Mouse (Mus musculus): ENCODE data around the gene Tacc2. TPM values are rescaled to one million over a fixed set of nuclear protein-coding genes. Genes with fewer than 3 reads are reported as not detected.

Gene Tacc2
- polyA plus RNA-seq (2015; fragmentation: Illumina TruSeq; extraction: RNeasy Lipid Tissue Mini Kit (QIAGEN cat#74804); ENCODE audit: low read depth, low replicate concordance), result 40.1 TPM

GRCm38 (mm10) chr7:130577388-130578003, at the start of gene Tacc2:
Tacc2 (plus strand) TSS chr7:130577438.

GRCm38 (mm10) chr7:130572821-130573220, 4.4 kb upstream of the Tacc2 start, which contains the start of gene Nsmce4a:
Nsmce4a (minus strand) TSS chr7:130573118.

GRCm38 (mm10) chr7:130773914-130774630, 196.8 kb downstream of the Tacc2 start, which contains the start of gene Btbd16:
Btbd16 (plus strand) TSS chr7:130774069.

Other genes with a start within 250 kb of the Tacc2 start
- gene Ate1, start 57.1 kb upstream of the Tacc2 start, polyA plus RNA-seq (2015; fragmentation: Illumina TruSeq; extraction: RNeasy Lipid Tissue Mini Kit (QIAGEN cat#74804); ENCODE audit: low read depth, low replicate concordance), result 49.3 TPM
- 59.6 TPM for gene Nsmce4a, start 4.3 kb upstream of the Tacc2 start, polyA plus RNA-seq (2015; fragmentation: Illumina TruSeq; extraction: RNeasy Lipid Tissue Mini Kit (QIAGEN cat#74804); ENCODE audit: low read depth, low replicate concordance)
- 0.91 TPM for gene Btbd16, start 196.6 kb downstream of the Tacc2 start, polyA plus RNA-seq (2015; fragmentation: Illumina TruSeq; extraction: RNeasy Lipid Tissue Mini Kit (QIAGEN cat#74804); ENCODE audit: low read depth, low replicate concordance)

All from brain, adult 10 weeks (tissue).